Mouse (Mus musculus): ENCODE data around the gene Thra.

GRCm38 (mm10) chr11:98775348-98776051 is 35.1 kb downstream of the Thra start:
- TF ChIP-seq CTCF (IDR thresholded peaks at IDR 0.05; ENCODE audit: low read depth, low read length) (no peak), POLR2A (IDR thresholded peaks at IDR 0.05; ENCODE audit: extremely low read depth, insufficient read depth, low read length) (no peak)
